Mouse (Mus musculus): Measurements from ENCODE around the gene Nup88. TPM values are rescaled to one million over a fixed set of nuclear protein-coding genes. Genes with fewer than 3 reads are reported as not detected.
"Not testable (repeated sequence)": the region's sequence is repeated elsewhere in the genome, so short reads cannot be mapped to it uniquely, and the experiment has no call there.

Gene Nup88
- polyA plus RNA-seq, 1 experiment from 2014 or later, result 85.8 TPM

- H3K4me3 ChIP-seq (replicated peaks; ENCODE audit: low read depth, low read length), result no peak overlapping the region
- WGBS, result 51% methylated on average over 4 of the region's 4 CpGs
- peaks cover 21% of the 10 kb centered on the region for H3K36me3 ChIP-seq (ENCODE audit: insufficient read depth, low read length)
- no peak for ATAC-seq (replicated peaks; ENCODE audit: low FRiP score, low read depth)
- H3K27ac ChIP-seq, result no peak overlapping the region
- no peak overlapping the region for H3K4me2 ChIP-seq (ENCODE audit: low read length)
- no peaks in the 10 kb centered on the region for H3K27me3 ChIP-seq (ENCODE audit: insufficient read depth, low read length)
- H3K9me3 ChIP-seq (replicated peaks; ENCODE audit: low read length), result no peaks in the 10 kb centered on the region
- no peak overlapping the region for H3K9ac ChIP-seq (ENCODE audit: low read depth, low read length)
- no peaks in the 10 kb centered on the region for H3K4me1 ChIP-seq (replicated peaks; ENCODE audit: insufficient read depth, low read length)
- no peak for DNase-seq (ENCODE audit: low spot score)
- TF ChIP-seq CTCF (IDR thresholded peaks at IDR 0.05; ENCODE audit: low read depth), result no peak
Measured at GRCm38 (mm10) chr11:70919524-70919923, 50.2 kb downstream of the Nup88 start.

GRCm38 (mm10) chr11:70917896-70918295 is 51.9 kb downstream of the Nup88 start:
- DNase-seq (ENCODE audit: low spot score), result no peak
- ATAC-seq (replicated peaks; ENCODE audit: low FRiP score, low read depth), result no peak
- 86% methylated on average over 2 of the region's 2 CpGs for WGBS
- Histone ChIP-seq H3K36me3 (ENCODE audit: insufficient read depth, low read length) (peaks cover 21% of the 10 kb centered on the region), H3K4me1 (replicated peaks; ENCODE audit: insufficient read depth, low read length) (no peaks in the 10 kb centered on the region), H3K9ac (ENCODE audit: low read depth, low read length) (no peak overlapping the region), H3K27me3 (ENCODE audit: insufficient read depth, low read length) (no peaks in the 10 kb centered on the region), H3K27ac (no peak overlapping the region), H3K4me3 (replicated peaks; ENCODE audit: low read depth, low read length) (no peak overlapping the region), H3K4me2 (ENCODE audit: low read length) (no peak overlapping the region), H3K9me3 (replicated peaks; ENCODE audit: low read length) (no peaks in the 10 kb centered on the region)
- no peak for TF ChIP-seq CTCF (IDR thresholded peaks at IDR 0.05; ENCODE audit: low read depth)

- Histone ChIP-seq H3K9ac (ENCODE audit: low read depth, low read length) (no peak overlapping the region), H3K4me2 (ENCODE audit: low read length) (no peak overlapping the region), H3K27me3 (ENCODE audit: insufficient read depth, low read length) (no peaks in the 10 kb centered on the region), H3K9me3 (replicated peaks; ENCODE audit: low read length) (no peaks in the 10 kb centered on the region), H3K36me3 (ENCODE audit: insufficient read depth, low read length) (peaks cover 20% of the 10 kb centered on the region; the same call in 1 of the 2 replicates), H3K4me1 (replicated peaks; ENCODE audit: insufficient read depth, low read length) (no peaks in the 10 kb centered on the region), H3K4me3 (replicated peaks; ENCODE audit: low read depth, low read length) (no peak overlapping the region), H3K27ac (no peak overlapping the region)
- DNase-seq (ENCODE audit: low spot score) (no peak), ATAC-seq (replicated peaks; ENCODE audit: low FRiP score, low read depth) (no peak)
- WGBS, result 93% methylated on average over 1 of the region's 1 CpGs
- TF ChIP-seq CTCF (IDR thresholded peaks at IDR 0.05; ENCODE audit: low read depth), result no peak
Measured at GRCm38 (mm10) chr11:70911920-70912319, 57.9 kb downstream of the Nup88 start.

DNA sequence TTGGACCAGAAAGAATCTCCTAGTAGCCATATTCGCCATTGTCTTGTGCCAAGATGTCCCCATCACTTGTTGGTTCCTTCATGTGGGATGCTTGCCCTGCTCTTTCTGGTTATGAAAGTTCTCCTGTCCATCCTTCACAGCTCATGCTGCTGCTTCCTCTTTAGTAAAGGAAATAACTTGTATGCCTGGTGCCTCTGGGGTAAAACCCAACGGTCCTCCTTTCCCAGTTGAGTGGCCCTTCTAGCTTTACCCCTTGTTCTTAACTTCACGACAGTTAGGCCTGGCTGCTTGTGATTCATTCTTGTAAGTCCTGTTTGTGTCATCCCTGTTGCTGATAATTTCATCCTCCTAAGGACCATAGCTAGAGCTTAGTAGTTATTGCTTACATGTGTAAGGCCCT is 58.5 kb downstream of the Nup88 start:
- Histone ChIP-seq H3K4me3 (replicated peaks; ENCODE audit: low read depth, low read length) (no peak overlapping the region), H3K27ac (no peak overlapping the region), H3K36me3 (ENCODE audit: insufficient read depth, low read length) (peaks cover 20% of the 10 kb centered on the region; the same call in 1 of the 2 replicates), H3K27me3 (ENCODE audit: insufficient read depth, low read length) (no peaks in the 10 kb centered on the region), H3K9ac (ENCODE audit: low read depth, low read length) (no peak overlapping the region), H3K4me1 (replicated peaks; ENCODE audit: insufficient read depth, low read length) (no peaks in the 10 kb centered on the region), H3K9me3 (replicated peaks; ENCODE audit: low read length) (no peaks in the 10 kb centered on the region), H3K4me2 (ENCODE audit: low read length) (no peak overlapping the region)
- TF ChIP-seq CTCF (IDR thresholded peaks at IDR 0.05; ENCODE audit: low read depth), result no peak
- 94% methylated on average over 3 of the region's 3 CpGs for WGBS
- no peak for ATAC-seq (replicated peaks; ENCODE audit: low FRiP score, low read depth)
- no peak for DNase-seq (ENCODE audit: low spot score)

DNA sequence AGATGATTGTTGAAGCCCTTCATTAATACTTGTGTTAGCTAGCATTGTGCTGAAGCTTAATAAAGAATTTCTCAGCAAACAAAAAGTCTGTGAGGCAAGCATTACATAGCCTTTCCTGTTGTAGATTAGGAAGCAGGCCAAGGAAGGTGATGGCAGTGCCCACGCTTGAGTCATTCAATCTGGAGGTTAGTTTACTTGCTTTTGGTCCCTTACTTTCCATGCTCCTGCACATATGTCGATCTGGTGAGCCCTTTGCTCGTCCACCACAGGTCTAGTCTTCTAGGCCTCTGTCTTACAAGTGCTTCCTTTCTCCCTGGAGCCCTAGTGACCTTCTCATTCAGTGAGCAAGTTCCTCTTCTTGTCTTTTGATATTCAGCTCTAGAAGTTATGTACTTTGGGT is 63.1 kb downstream of the Nup88 start:
- ATAC-seq (replicated peaks; ENCODE audit: low FRiP score, low read depth) (no peak), DNase-seq (ENCODE audit: low spot score) (no peak)
- Histone ChIP-seq H3K9me3 (replicated peaks; ENCODE audit: low read length) (no peaks in the 10 kb centered on the region), H3K4me2 (ENCODE audit: low read length) (no peak overlapping the region), H3K9ac (ENCODE audit: low read depth, low read length) (no peak overlapping the region), H3K27me3 (ENCODE audit: insufficient read depth, low read length) (no peaks in the 10 kb centered on the region), H3K27ac (no peak overlapping the region), H3K36me3 (ENCODE audit: insufficient read depth, low read length) (peaks cover 13% of the 10 kb centered on the region; the same call in 1 of the 2 replicates), H3K4me3 (replicated peaks; ENCODE audit: low read depth, low read length) (no peak overlapping the region), H3K4me1 (replicated peaks; ENCODE audit: insufficient read depth, low read length) (no peaks in the 10 kb centered on the region)
- TF ChIP-seq CTCF (IDR thresholded peaks at IDR 0.05; ENCODE audit: low read depth), result no peak
- 87% methylated on average over 3 of the region's 3 CpGs for WGBS

- not testable (repeated sequence) for ATAC-seq (replicated peaks; ENCODE audit: low FRiP score, low read depth); H3K9ac ChIP-seq (ENCODE audit: low read depth, low read length)
Measured at GRCm38 (mm10) chr11:70898182-70898581, 71.6 kb downstream of the Nup88 start.

DNA sequence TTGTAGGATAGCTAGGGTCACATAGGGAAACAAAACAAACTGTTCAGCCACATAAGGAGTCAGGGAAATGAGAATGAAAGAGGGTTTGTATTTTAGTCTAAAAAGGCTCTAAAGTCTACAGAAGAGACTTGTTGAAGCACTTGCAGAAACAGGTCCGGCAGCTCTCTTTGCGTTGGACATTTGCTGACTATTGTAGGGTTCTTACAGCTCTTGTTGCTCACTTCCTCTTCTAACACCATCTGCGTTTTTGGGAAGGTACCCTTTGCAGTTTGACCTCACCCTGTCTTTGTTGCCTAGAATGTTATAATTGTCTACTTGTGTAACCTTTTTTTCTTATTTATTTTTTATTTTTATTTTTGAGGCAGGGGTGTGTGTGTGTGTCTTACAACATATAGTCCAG is 72.1 kb downstream of the Nup88 start:
- ATAC-seq (replicated peaks; ENCODE audit: low FRiP score, low read depth) (no peak), DNase-seq (ENCODE audit: low spot score) (no peak)
- H3K4me2 ChIP-seq (ENCODE audit: low read length), result no peak overlapping the region
- TF ChIP-seq CTCF (IDR thresholded peaks at IDR 0.05; ENCODE audit: low read depth), result no peak
- H3K4me3 ChIP-seq (replicated peaks; ENCODE audit: low read depth, low read length), result no peak overlapping the region
- 92% methylated on average over 3 of the region's 3 CpGs for WGBS
- no peaks in the 10 kb centered on the region for H3K27me3 ChIP-seq (ENCODE audit: insufficient read depth, low read length)
- peaks cover 17% of the 10 kb centered on the region for H3K36me3 ChIP-seq (ENCODE audit: insufficient read depth, low read length)
- no peaks in the 10 kb centered on the region for H3K9me3 ChIP-seq (replicated peaks; ENCODE audit: low read length)
- H3K9ac ChIP-seq (ENCODE audit: low read depth, low read length), result no peak overlapping the region
- H3K4me1 ChIP-seq (replicated peaks; ENCODE audit: insufficient read depth, low read length), result no peaks in the 10 kb centered on the region
- no peak overlapping the region for H3K27ac ChIP-seq

More at GRCm38 (mm10) chr11:70898182-70898581, 71.6 kb downstream of the Nup88 start:
- H3K27ac ChIP-seq; H3K27me3 ChIP-seq (ENCODE audit: insufficient read depth, low read length); H3K4me2 ChIP-seq (ENCODE audit: low read length); H3K4me1 ChIP-seq (replicated peaks; ENCODE audit: insufficient read depth, low read length); H3K9me3 ChIP-seq (replicated peaks; ENCODE audit: low read length); DNase-seq (ENCODE audit: low spot score); H3K4me3 ChIP-seq (replicated peaks; ENCODE audit: low read depth, low read length): not testable (repeated sequence)
- peaks cover 17% of the 10 kb centered on the region for H3K36me3 ChIP-seq (ENCODE audit: insufficient read depth, low read length)
- 97% methylated on average over 5 of the region's 5 CpGs for WGBS

Other genes with a start within 250 kb of the Nup88 start
- 7.1 and 7.7 TPM in 2 replicates for gene Zfp3, start 205.8 kb downstream of the Nup88 start, polyA plus RNA-seq (2015; fragmentation: Nextera tagmentation; extraction: Ambion mirVana)
- gene Scimp, start 157.4 kb downstream of the Nup88 start, polyA plus RNA-seq (2015; fragmentation: Nextera tagmentation; extraction: Ambion mirVana), result 0.55 and 0.84 TPM in 2 replicates
- gene Rabep1, start 125.2 kb downstream of the Nup88 start, polyA plus RNA-seq (2015; fragmentation: Nextera tagmentation; extraction: Ambion mirVana), result 35.4 and 37.5 TPM in 2 replicates
- 67.0 and 68.3 TPM in 2 replicates for gene Rpain, start 240 bp upstream of the Nup88 start, polyA plus RNA-seq (2015; fragmentation: Nextera tagmentation; extraction: Ambion mirVana)
- gene C1qbp, start 13.1 kb upstream of the Nup88 start, polyA plus RNA-seq (2015; fragmentation: Nextera tagmentation; extraction: Ambion mirVana), result 292 and 309 TPM in 2 replicates
- 12.1 and 12.4 TPM in 2 replicates for gene Dhx33, start 34.5 kb upstream of the Nup88 start, polyA plus RNA-seq (2015; fragmentation: Nextera tagmentation; extraction: Ambion mirVana)
- gene Mis12, start 49.6 kb upstream of the Nup88 start, polyA plus RNA-seq (2015; fragmentation: Nextera tagmentation; extraction: Ambion mirVana), result 17.9 and 23.4 TPM in 2 replicates
- 55.7 and 59.9 TPM in 2 replicates for gene Derl2, start 49.9 kb upstream of the Nup88 start, polyA plus RNA-seq (2015; fragmentation: Nextera tagmentation; extraction: Ambion mirVana)
- gene 6330403K07Rik, start 63.5 kb upstream of the Nup88 start, polyA plus RNA-seq (2015; fragmentation: Nextera tagmentation; extraction: Ambion mirVana), result 32.5 and 36.5 TPM in 2 replicates
- gene Nlrp1a, start 174.7 kb upstream of the Nup88 start, polyA plus RNA-seq (2015; fragmentation: Nextera tagmentation; extraction: Ambion mirVana), result 0.04 TPM in 1 of 2 replicates, not detected in the other

Measured in kidney, postnatal 0 days (tissue).